Mouse (Mus musculus) right cerebral cortex, postnatal 14 days (tissue): ENCODE data around the gene Lrrc31.

Experiments
- DNase-seq: peaks from one replicate; pipeline ENCODE4 v3.0.0; 2022

Gene Lrrc31

GRCm38 (mm10) chr3:30687216-30687615, 12.4 kb downstream of the Lrrc31 start:
- no peak for DNase-seq

GRCm38 (mm10) chr3:30683190-30683589, 16.5 kb downstream of the Lrrc31 start:
- no peak for DNase-seq

- no peak for DNase-seq
Observed at GRCm38 (mm10) chr3:30658486-30658885, 41.2 kb downstream of the Lrrc31 start.

- no peak for DNase-seq
Observed at GRCm38 (mm10) chr3:30655937-30656336, 43.7 kb downstream of the Lrrc31 start.

GRCm38 (mm10) chr3:30650062-30650841, 49.4 kb downstream of the Lrrc31 start:
- no peak for DNase-seq

- DNase-seq = no peak
Observed at GRCm38 (mm10) chr3:30648466-30648865, 51.2 kb downstream of the Lrrc31 start.

GRCm38 (mm10) chr3:30647440-30648090, 52.1 kb downstream of the Lrrc31 start, which contains the start of gene Lrrc34:
TSS of gene Lrrc34 (minus strand) at chr3:30647869.
- DNase-seq = peak; percentile 29

- no peak for DNase-seq
Observed at GRCm38 (mm10) chr3:30646761-30647160, 52.9 kb downstream of the Lrrc31 start.

GRCm38 (mm10) chr3:30644207-30644606, 55.4 kb downstream of the Lrrc31 start, which contains the start of gene Lrriq4:
TSS of gene Lrriq4 (plus strand) at chr3:30644507.
- no peak for DNase-seq

GRCm38 (mm10) chr3:30635629-30636028, 64.0 kb downstream of the Lrrc31 start:
- DNase-seq = no peak

GRCm38 (mm10) chr3:30633681-30634080, 66.0 kb downstream of the Lrrc31 start:
- no peak for DNase-seq
